Comparison of ENCODE assay signal across 25 mouse cellular contexts in the genomic region with DNA sequence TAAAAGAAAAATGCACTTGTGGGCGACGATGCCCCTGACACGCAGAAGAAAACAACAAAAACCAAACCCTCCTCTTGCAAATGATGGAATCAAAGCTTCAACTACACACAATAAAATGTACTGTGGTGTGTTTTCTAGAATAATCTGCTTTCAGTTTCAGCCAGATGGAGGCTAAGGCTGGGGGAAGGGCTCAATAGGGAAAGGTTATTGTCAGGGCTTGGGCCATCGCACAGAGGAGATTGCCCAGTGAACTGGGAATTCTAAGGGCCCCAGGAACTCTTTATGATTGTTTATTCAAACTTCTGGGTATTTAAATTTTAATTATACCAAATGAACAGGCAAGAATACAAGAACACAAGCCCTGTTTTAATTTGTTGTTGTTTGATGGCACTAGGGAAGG.
"Had no signal": no experiment of that assay in that cellular context is flagged by ENCODE, and none has a peak within 500 bp of the region (broad histone marks: within the 10 kb centered on the region; RNA-seq: fewer than 3 reads in every experiment).

No protein-coding gene starts in this region.

- ATAC-seq: hindbrain, embryonic 16.5 days; inflammation-experienced regulatory T-cells, adult 6 months; intestine, embryonic 15.5 days; intestine, postnatal 0 days had no signal

- H3K9me3 ChIP-seq: heart, embryonic 10.5 days; heart, embryonic 12.5 days; hindbrain, embryonic 10.5 days; hindbrain, embryonic 12.5 days; intestine, embryonic 15.5 days; limb, embryonic 10.5 days; limb, embryonic 12.5 days had no signal

- H3K9ac ChIP-seq: heart, embryonic 12.5 days; hindbrain, embryonic 12.5 days; hindbrain, embryonic 14.5 days; intestine, embryonic 15.5 days; limb, embryonic 12.5 days had no signal

- H3K4me3 ChIP-seq: gastrocnemius, adult 2 months; heart, adult 2 months; heart, embryonic 10.5 days; heart, embryonic 12.5 days; hindbrain, embryonic 10.5 days; hindbrain, embryonic 12.5 days; intestine, embryonic 15.5 days; layer of hippocampus, adult 2 months; left cerebral cortex, adult 2 months; limb, embryonic 10.5 days; limb, embryonic 12.5 days had no signal

- DNase-seq: gastrocnemius, adult 2 months; gastrocnemius, postnatal 10 days; gastrocnemius, postnatal 25 days; heart, adult 2 months; heart, postnatal 10 days; heart, postnatal 4 days; kidney, adult 18-20 months; kidney, adult 8-10 months; kidney, postnatal 10 days; kidney, postnatal 25 days; kidney, postnatal 4 days; liver had no signal

- H3K4me2 ChIP-seq: heart, embryonic 12.5 days; hindbrain, embryonic 12.5 days; hindbrain, embryonic 14.5 days; intestine, embryonic 15.5 days; limb, embryonic 12.5 days had no signal

- H3K4me1 ChIP-seq: hindbrain, embryonic 12.5 days; intestine, embryonic 15.5 days; limb, embryonic 10.5 days; limb, embryonic 12.5 days had no signal

- H3K27ac ChIP-seq: gastrocnemius, adult 2 months; heart, adult 2 months; heart, embryonic 10.5 days; hindbrain, embryonic 10.5 days; hindbrain, embryonic 12.5 days; hindbrain, embryonic 14.5 days; intestine, embryonic 15.5 days; layer of hippocampus, adult 2 months; left cerebral cortex, adult 2 months; limb, embryonic 10.5 days; limb, embryonic 12.5 days had no signal

- H3K36me3 ChIP-seq: heart, embryonic 10.5 days; heart, embryonic 12.5 days; hindbrain, embryonic 10.5 days; hindbrain, embryonic 12.5 days; intestine, embryonic 15.5 days; limb, embryonic 10.5 days; limb, embryonic 12.5 days had no signal

- H3K27me3 ChIP-seq: heart, embryonic 12.5 days; hindbrain, embryonic 12.5 days; intestine, embryonic 15.5 days; limb, embryonic 12.5 days had no signal
